Mouse (Mus musculus): Measurements from ENCODE around the gene Uggt2.

GRCm38 (mm10) chr14:119008031-119008590, 91.1 kb downstream of the Uggt2 start:
- no peak for TF ChIP-seq CTCF (IDR thresholded peaks at IDR 0.05; ENCODE audit: borderline replicate concordance, control insufficient read depth, extremely low read depth, insufficient read depth, low read length, poor library complexity)
- TF ChIP-seq POLR2A (IDR thresholded peaks at IDR 0.05; ENCODE audit: control insufficient read depth, extremely low read depth, insufficient read depth, low read length, poor library complexity) = no peak

Data from thymus, adult 2 months (tissue).